Mouse (Mus musculus): ENCODE measurements around the gene Usp2. TPM values are rescaled to one million over a fixed set of nuclear protein-coding genes. Genes with fewer than 3 reads are reported as not detected.

The Usp2 gene
- polyA plus RNA-seq (2017; shearing (Covaris generic)) = 25.7 TPM

DNA sequence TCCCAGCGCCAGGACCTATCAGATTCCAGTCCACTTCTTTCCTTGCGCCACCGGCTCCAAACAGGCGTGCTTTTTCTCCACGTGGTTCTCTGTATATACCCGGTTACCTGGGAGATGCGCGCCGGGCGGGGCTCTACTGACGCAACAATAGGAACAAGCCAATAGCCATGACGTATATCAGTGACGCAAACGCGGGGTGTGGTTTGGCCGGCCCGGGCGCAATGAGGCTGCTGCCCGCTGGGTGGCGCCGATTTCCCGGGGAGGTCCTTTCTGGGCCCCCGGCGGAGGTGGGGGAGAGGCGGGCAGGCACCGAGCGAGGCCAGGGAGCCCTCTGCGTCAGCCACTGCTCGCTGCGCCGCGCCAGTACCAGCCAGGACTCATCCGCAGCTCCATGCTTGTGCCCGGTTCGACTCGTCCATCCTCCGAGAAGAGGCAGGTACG, at the start of gene Usp2:
Usp2 (plus strand) TSS at position 237 of the 441 bp plus-strand sequence.

DNA sequence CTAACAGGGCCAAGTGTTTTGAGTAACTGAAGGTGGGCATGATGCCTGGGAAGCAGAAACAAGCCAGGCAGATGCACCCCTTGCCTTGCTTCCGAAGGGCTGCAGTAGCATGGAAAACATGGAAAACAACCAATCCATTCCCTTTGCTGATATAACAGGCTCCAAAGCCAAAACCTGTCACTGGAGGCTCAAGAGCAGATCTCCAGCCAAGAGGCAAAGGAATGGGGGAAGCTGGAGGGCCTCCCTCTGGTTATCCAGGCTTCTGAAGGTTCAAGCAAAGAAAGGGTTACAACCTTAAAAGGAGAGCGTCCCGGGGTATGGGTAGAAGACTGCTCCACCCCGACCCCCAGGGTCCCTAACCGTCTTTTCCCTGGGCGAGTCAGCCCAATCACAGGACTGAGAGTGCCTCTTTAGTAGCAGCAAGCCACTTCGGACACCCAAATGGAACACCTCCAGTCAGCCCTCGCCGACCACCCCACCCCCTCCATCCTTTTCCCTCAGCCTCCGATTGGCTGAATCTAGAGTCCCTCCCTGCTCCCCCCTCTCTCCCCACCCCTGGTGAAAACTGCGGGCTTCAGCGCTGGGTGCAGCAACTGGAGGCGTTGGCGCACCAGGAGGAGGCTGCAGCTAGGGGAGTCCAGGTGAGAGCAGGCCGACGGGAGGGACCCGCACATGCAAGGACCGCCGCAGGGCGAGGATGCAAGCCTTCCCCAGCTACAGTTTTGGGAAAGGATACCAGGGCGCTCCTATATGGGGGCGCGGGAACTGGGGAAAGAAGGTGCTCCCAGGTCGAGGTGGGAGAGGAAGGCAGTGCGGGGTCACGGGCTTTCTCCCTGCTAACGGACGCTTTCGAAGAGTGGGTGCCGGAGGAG, 23.7 kb upstream of the Usp2 start, which contains the start of gene Thy1:
Thy1 (plus strand) TSS at position 549 of the 872 bp plus-strand sequence.

DNA sequence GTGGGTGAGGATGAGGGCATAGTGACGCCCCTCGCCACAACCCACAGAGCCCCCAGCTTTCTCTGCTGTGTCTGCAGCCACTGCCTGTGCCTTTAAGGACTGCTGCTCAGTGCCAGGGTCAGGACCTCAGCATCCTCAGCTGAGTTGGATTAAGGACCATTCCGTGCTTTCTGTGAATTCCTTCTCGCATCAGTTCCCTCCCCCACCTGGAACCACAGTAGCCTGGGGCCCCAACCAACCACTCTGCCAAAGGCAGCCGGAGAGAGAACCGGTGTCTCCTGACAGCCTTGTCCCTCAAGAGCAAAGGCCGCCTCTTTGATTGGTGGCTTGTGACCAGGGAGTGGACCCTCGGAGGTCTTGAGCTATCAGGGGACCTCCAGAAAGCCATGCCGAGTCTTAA, 34.7 kb downstream of the Usp2 start, which contains the start of gene Mfrp:
Mfrp (plus strand) TSS at position 240 of the 400 bp plus-strand sequence.

DNA sequence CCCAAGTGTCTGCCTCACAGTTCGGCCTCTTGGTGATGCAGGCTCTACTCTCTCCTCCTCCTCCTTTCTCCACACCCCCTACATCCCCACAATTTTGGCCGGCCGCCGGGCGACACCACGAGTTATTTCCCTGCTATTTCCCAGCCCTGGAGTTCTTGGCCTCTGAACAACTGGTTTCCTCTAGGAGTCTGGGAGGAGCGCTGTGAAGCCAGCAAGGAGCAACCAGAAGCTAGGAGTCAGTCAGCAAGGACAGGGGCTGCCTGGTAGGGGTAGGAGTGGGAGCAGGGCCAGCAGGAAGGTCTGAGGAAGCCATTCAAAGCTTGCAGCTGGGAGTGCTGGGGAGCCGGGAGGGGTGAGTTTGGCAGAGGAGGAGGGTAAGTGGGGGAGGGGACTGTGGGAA, 40.3 kb downstream of the Usp2 start, which contains the start of gene C1qtnf5:
C1qtnf5 (plus strand) TSS at position 136 of the 400 bp plus-strand sequence.

DNA sequence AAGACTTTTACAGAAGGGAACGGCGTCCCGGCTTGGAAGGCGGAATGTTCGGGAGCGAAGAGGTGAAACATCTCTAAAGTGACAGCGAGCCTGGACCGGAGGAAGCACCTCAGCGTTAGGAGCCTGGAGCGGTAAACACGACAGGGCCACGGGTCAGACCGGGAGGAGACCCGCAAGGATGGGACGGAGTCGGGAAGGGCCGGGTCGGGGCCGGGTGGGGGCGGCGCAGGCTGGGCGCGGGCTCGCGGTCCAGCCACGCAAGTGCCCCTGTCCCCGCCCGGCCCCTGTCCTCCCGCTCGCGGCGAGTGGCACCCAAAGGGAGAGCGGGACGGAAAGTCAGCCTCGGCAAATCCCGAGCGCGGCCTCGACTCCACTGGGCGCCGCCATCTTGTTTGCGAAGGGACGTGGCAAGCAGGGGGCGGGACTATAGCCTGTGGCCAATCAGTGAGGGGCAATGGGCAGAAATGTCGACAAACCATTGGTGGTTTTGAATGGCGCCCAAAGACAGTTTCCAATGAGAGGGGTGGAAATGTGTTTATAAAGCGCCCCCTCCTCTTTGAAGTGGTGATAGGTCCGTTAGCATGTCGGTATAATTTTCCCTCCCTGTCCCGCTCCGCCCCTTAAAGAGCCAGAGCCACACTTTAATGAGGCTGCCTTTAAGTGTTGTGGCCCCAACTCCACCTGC, 46.4 kb downstream of the Usp2 start, which contains the start of the genes Gm49380 and Rnf26:
Gm49380 (minus strand) TSS at position 396 of the 685 bp plus-strand sequence.
Rnf26 (minus strand) TSS at position 413 of the 685 bp plus-strand sequence.

DNA sequence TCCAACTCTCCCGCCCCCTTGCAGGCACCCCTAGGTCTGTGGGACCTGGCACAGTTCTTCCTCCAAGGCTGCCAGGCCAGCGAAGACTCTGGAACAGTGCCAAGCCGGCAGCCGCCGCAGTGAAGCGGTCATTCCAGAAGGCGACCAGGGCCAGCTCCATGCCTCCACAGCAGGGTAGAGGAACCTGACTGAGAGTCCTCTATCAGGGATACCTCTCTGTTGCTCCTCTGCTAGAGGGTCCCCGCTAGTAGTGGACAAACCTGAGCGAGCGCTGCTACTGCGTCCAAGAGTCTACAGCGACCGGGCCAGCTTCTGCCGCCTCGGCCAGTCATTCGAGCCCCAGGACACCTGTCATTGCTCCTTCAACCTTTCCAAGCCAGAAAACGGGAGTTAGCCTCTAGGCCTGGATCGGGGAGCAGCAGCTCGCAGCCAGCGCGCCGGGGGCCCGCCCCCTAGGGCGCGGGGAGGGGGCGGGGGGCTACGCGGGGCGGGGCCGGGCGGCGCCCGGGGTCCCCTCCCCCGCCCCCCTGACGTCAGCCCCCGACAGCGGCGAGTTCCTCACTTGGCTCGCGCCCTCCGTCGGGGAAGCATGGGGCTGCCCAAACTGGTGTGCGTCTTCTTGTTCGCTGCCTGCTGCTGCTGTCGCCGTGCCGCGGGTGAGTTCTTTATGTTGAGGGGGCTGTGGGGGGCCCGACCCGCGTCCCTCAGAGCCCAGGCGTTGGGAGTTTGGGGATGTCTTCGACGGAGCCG, 67.5 kb downstream of the Usp2 start, which contains the start of gene Mcam:
Mcam (plus strand) TSS at position 369 of the 750 bp plus-strand sequence.

Other genes starting within 250 kb of the Usp2 start
- 60.0 TPM for gene Thy1, start 23.6 kb upstream of the Usp2 start, polyA plus RNA-seq (2017; shearing (Covaris generic))
- gene Mfrp, start 34.7 kb downstream of the Usp2 start, polyA plus RNA-seq (2017; shearing (Covaris generic)) = not detected
- gene C1qtnf5, start 40.2 kb downstream of the Usp2 start, polyA plus RNA-seq (2017; shearing (Covaris generic)) = not detected
- gene Gm49380, start 46.5 kb downstream of the Usp2 start, polyA plus RNA-seq (2017; shearing (Covaris generic)) = not detected
- 20.6 TPM for gene Rnf26, start 46.5 kb downstream of the Usp2 start, polyA plus RNA-seq (2017; shearing (Covaris generic))
- 0.70 TPM for gene Mcam, start 67.4 kb downstream of the Usp2 start, polyA plus RNA-seq (2017; shearing (Covaris generic))
- gene Cbl, start 167.0 kb downstream of the Usp2 start, polyA plus RNA-seq (2017; shearing (Covaris generic)) = 46.8 TPM
- gene Ccdc153, start 173.7 kb downstream of the Usp2 start, polyA plus RNA-seq (2017; shearing (Covaris generic)) = not detected
- not detected for gene Pdzd3, start 184.4 kb downstream of the Usp2 start, polyA plus RNA-seq (2017; shearing (Covaris generic))
- 2.9 TPM for gene Nlrx1, start 201.6 kb downstream of the Usp2 start, polyA plus RNA-seq (2017; shearing (Covaris generic))
- not detected for gene Abcg4, start 221.6 kb downstream of the Usp2 start, polyA plus RNA-seq (2017; shearing (Covaris generic))
- gene Hinfp, start 238.7 kb downstream of the Usp2 start, polyA plus RNA-seq (2017; shearing (Covaris generic)) = 49.0 TPM